Mouse (Mus musculus): ENCODE measurements at regions not wholly inside any gene's neighbourhood (a gene's known extent, or its start where the extent isn't known, plus 50 kb on each side); places are given as distances from the start of the nearest gene placed in this dataset.

- no peaks in the 10 kb centered on the region for H3K27me3 ChIP-seq (ENCODE audit: control insufficient read depth, insufficient read depth, low read length)
- no peaks in the 10 kb centered on the region for H3K36me3 ChIP-seq (ENCODE audit: control insufficient read depth, insufficient read depth, low read length)
- no peak overlapping the region for H3K9ac ChIP-seq (ENCODE audit: low read length)
- no peak overlapping the region for H3K4me3 ChIP-seq (ENCODE audit: control insufficient read depth in 1 of 2, insufficient read depth in 1 of 2, low read depth in 1 of 2, low read length in 2 of 2)
- H3K27ac ChIP-seq (replicated peaks in 1 of 2; ENCODE audit: control insufficient read depth in 1 of 2, insufficient read depth in 1 of 2, low read depth in 2 of 2, low read length in 2 of 2): no peak overlapping the region
- H3K4me2 ChIP-seq (ENCODE audit: low read length): no peak overlapping the region
- 66% methylated on average over 3 of the region's 3 CpGs for WGBS
- no peaks in the 10 kb centered on the region for H3K9me3 ChIP-seq (ENCODE audit: control insufficient read depth, low read length)
- H3K4me1 ChIP-seq (ENCODE audit: control insufficient read depth in 2 of 2, insufficient read depth in 2 of 2, low read length in 2 of 2): no peaks in the 10 kb centered on the region
- ATAC-seq (ENCODE audit: insufficient number of reproducible peaks, insufficient read depth, low FRiP score, low read depth): no peak
Observed at GRCm38 (mm10) chr9:85201202-85201601, 111.4 kb upstream of the Gm11114 start.

- no peak for ATAC-seq (ENCODE audit: insufficient number of reproducible peaks, insufficient read depth, low FRiP score, low read depth)
- 71% methylated on average over 3 of the region's 3 CpGs for WGBS
- Histone ChIP-seq H3K4me1 (ENCODE audit: control insufficient read depth in 2 of 2, insufficient read depth in 2 of 2, low read length in 2 of 2) (no peaks in the 10 kb centered on the region), H3K4me2 (ENCODE audit: low read length) (no peak overlapping the region), H3K4me3 (ENCODE audit: control insufficient read depth in 1 of 2, insufficient read depth in 1 of 2, low read depth in 1 of 2, low read length in 2 of 2) (no peak overlapping the region), H3K27ac (replicated peaks in 1 of 2; ENCODE audit: control insufficient read depth in 1 of 2, insufficient read depth in 1 of 2, low read depth in 2 of 2, low read length in 2 of 2) (no peak overlapping the region), H3K27me3 (ENCODE audit: control insufficient read depth, insufficient read depth, low read length) (no peaks in the 10 kb centered on the region), H3K9ac (ENCODE audit: low read length) (no peak overlapping the region), H3K9me3 (ENCODE audit: control insufficient read depth, low read length) (no peaks in the 10 kb centered on the region), H3K36me3 (ENCODE audit: control insufficient read depth, insufficient read depth, low read length) (no peaks in the 10 kb centered on the region)
Observed at GRCm38 (mm10) chr9:85224870-85225269, 87.7 kb upstream of the Gm11114 start.

Data from heart, embryonic 14.5 days (tissue).